Mouse (Mus musculus): ENCODE measurements around the gene Csrp3. TPM values are rescaled to one million over a fixed set of nuclear protein-coding genes. Genes with fewer than 3 reads are reported as not detected.

Gene Csrp3
- polyA plus RNA-seq, 1 experiment from 2014 or later: not detected

GRCm38 (mm10) chr7:48841538-48841937 is 6.3 kb downstream of the Csrp3 start:
- Histone ChIP-seq H3K4me1 (ENCODE audit: control insufficient read depth, insufficient read depth, low read length) (no peaks in the 10 kb centered on the region), H3K4me2 (ENCODE audit: low read length) (no peak overlapping the region), H3K27ac (ENCODE audit: low read length) (no peak overlapping the region), H3K27me3 (ENCODE audit: control insufficient read depth, insufficient read depth, low read depth, low read length) (peaks cover 14% of the 10 kb centered on the region), H3K9ac (ENCODE audit: low read depth, low read length) (no peak overlapping the region), H3K4me3 (ENCODE audit: low read depth, low read length) (no peak overlapping the region), H3K36me3 (ENCODE audit: control insufficient read depth, insufficient read depth, low read length) (no peaks in the 10 kb centered on the region), H3K9me3 (replicated peaks; ENCODE audit: control insufficient read depth, low read length, poor library complexity, severe bottlenecking) (no peaks in the 10 kb centered on the region)
- no peak for ATAC-seq
- WGBS: 77% methylated on average over 4 of the region's 4 CpGs

DNA sequence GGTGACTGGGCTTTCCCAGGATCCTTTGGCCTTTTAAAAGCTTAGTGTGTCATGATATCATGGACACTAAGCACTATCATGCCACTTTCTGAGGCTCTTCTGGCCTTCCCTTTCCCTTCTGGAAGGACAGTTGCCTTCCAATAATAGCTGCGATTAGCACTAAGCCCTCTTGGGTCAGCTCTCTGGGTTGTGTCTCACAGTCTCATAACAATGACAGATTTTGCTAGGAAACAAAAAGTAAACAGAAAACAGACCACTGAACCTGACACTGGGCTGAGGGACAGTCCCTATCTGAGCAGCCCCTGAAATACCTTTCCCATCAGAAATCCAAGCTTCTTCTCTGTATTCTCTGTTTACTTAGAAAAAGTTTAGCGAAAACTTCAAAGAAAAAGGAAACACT is 7.3 kb downstream of the Csrp3 start:
- Histone ChIP-seq H3K4me2 (ENCODE audit: low read length) (no peak overlapping the region), H3K36me3 (ENCODE audit: control insufficient read depth, insufficient read depth, low read length) (no peaks in the 10 kb centered on the region), H3K9me3 (replicated peaks; ENCODE audit: control insufficient read depth, low read length, poor library complexity, severe bottlenecking) (no peaks in the 10 kb centered on the region), H3K27me3 (ENCODE audit: control insufficient read depth, insufficient read depth, low read depth, low read length) (peaks cover 14% of the 10 kb centered on the region), H3K4me1 (ENCODE audit: control insufficient read depth, insufficient read depth, low read length) (peaks cover under 1% of the 10 kb centered on the region), H3K9ac (ENCODE audit: low read depth, low read length) (no peak overlapping the region), H3K4me3 (ENCODE audit: low read depth, low read length) (no peak overlapping the region), H3K27ac (ENCODE audit: low read length) (no peak overlapping the region)
- ATAC-seq: no peak
- 90% methylated on average over 2 of the region's 2 CpGs for WGBS

GRCm38 (mm10) chr7:48838434-48838833 is 9.4 kb downstream of the Csrp3 start:
- no peak for ATAC-seq
- Histone ChIP-seq H3K4me2 (ENCODE audit: low read length) (no peak overlapping the region), H3K36me3 (ENCODE audit: control insufficient read depth, insufficient read depth, low read length) (no peaks in the 10 kb centered on the region), H3K9ac (ENCODE audit: low read depth, low read length) (no peak overlapping the region), H3K9me3 (replicated peaks; ENCODE audit: control insufficient read depth, low read length, poor library complexity, severe bottlenecking) (no peaks in the 10 kb centered on the region), H3K27me3 (ENCODE audit: control insufficient read depth, insufficient read depth, low read depth, low read length) (peaks cover 14% of the 10 kb centered on the region), H3K27ac (ENCODE audit: low read length) (no peak overlapping the region), H3K4me3 (ENCODE audit: low read depth, low read length) (no peak overlapping the region), H3K4me1 (ENCODE audit: control insufficient read depth, insufficient read depth, low read length) (peaks cover 7% of the 10 kb centered on the region)
- WGBS: 67% methylated on average over 2 of the region's 2 CpGs

DNA sequence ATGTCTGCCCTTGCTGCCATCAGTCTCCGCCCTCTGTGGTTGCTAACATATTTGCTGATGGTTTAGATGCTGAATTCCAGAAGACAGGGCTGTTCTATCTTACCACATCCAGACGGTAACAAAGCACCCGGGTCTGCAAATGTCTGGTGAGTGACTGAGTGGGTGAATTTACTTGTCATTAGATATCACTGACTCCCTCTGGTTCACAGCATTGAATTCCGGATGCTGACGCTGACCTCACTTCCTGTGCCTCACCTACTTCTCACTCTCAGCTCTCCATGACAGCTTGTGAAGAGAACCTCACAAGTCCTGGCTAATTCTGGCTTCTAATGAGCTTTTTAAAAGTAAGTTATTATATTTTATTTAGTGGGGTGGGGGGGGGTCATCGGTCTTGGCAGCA is 10.9 kb downstream of the Csrp3 start:
- Histone ChIP-seq H3K9me3 (replicated peaks; ENCODE audit: control insufficient read depth, low read length, poor library complexity, severe bottlenecking) (no peaks in the 10 kb centered on the region), H3K4me2 (ENCODE audit: low read length) (no peak overlapping the region), H3K27ac (ENCODE audit: low read length) (no peak overlapping the region), H3K36me3 (ENCODE audit: control insufficient read depth, insufficient read depth, low read length) (no peaks in the 10 kb centered on the region), H3K4me3 (ENCODE audit: low read depth, low read length) (no peak overlapping the region), H3K4me1 (ENCODE audit: control insufficient read depth, insufficient read depth, low read length) (peaks cover 7% of the 10 kb centered on the region), H3K9ac (ENCODE audit: low read depth, low read length) (no peak overlapping the region), H3K27me3 (ENCODE audit: control insufficient read depth, insufficient read depth, low read depth, low read length) (peaks cover 20% of the 10 kb centered on the region)
- ATAC-seq: no peak
- WGBS: 85% methylated on average over 6 of the region's 6 CpGs

- ATAC-seq: peak; percentile 72; the same call in 1 of the 2 replicates
- H3K4me2 ChIP-seq (ENCODE audit: low read length): no peak overlapping the region
- H3K9me3 ChIP-seq (replicated peaks; ENCODE audit: control insufficient read depth, low read length, poor library complexity, severe bottlenecking): no peaks in the 10 kb centered on the region
- peaks cover 7% of the 10 kb centered on the region for H3K4me1 ChIP-seq (ENCODE audit: control insufficient read depth, insufficient read depth, low read length)
- no peak overlapping the region for H3K9ac ChIP-seq (ENCODE audit: low read depth, low read length)
- peaks cover 22% of the 10 kb centered on the region for H3K27me3 ChIP-seq (ENCODE audit: control insufficient read depth, insufficient read depth, low read depth, low read length)
- WGBS: 34% methylated on average over 12 of the region's 12 CpGs
- H3K4me3 ChIP-seq (ENCODE audit: low read depth, low read length): no peak overlapping the region
- H3K27ac ChIP-seq (ENCODE audit: low read length): peak overlapping the region; percentile 53; the same call in 1 of the 2 replicates
- H3K36me3 ChIP-seq (ENCODE audit: control insufficient read depth, insufficient read depth, low read length): no peaks in the 10 kb centered on the region
Observed at GRCm38 (mm10) chr7:48834989-48835626, 12.7 kb downstream of the Csrp3 start.

- ATAC-seq: peak; percentile 40
- WGBS: 36% methylated on average over 4 of the region's 4 CpGs
Observed at GRCm38 (mm10) chr7:48834371-48834970, 13.4 kb downstream of the Csrp3 start.

DNA sequence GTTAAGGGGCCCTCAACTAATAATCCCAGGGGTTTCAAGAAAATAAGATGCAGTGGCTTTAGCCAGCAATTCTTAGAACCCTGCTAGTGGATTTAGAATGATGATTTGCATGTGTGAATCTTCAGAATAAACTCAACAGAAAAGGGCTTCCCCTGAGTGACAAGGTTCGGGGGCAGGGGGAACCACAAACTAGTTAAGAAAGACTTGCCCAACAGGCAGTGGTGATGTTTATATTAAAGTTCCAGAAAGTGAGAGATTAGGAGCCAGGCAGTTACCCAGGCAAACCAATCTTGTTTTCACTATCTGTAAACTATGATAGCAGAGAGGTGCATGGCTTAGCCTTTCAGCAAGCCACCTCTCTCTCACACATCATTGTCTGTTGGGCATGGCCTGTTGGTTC is 15.1 kb downstream of the Csrp3 start:
- H3K4me1 ChIP-seq (ENCODE audit: control insufficient read depth, insufficient read depth, low read length): peaks cover 7% of the 10 kb centered on the region
- H3K27ac ChIP-seq (ENCODE audit: low read length): no peak overlapping the region
- H3K4me2 ChIP-seq (ENCODE audit: low read length): no peak overlapping the region
- no peaks in the 10 kb centered on the region for H3K9me3 ChIP-seq (replicated peaks; ENCODE audit: control insufficient read depth, low read length, poor library complexity, severe bottlenecking)
- peaks cover 12% of the 10 kb centered on the region for H3K27me3 ChIP-seq (ENCODE audit: control insufficient read depth, insufficient read depth, low read depth, low read length)
- ATAC-seq: no peak
- H3K4me3 ChIP-seq (ENCODE audit: low read depth, low read length): no peak overlapping the region
- WGBS: 61% methylated on average over 1 of the region's 1 CpGs
- H3K9ac ChIP-seq (ENCODE audit: low read depth, low read length): no peak overlapping the region
- H3K36me3 ChIP-seq (ENCODE audit: control insufficient read depth, insufficient read depth, low read length): peaks cover 2% of the 10 kb centered on the region

More at GRCm38 (mm10) chr7:48834371-48834970, 13.4 kb downstream of the Csrp3 start:
- H3K36me3 ChIP-seq (ENCODE audit: control insufficient read depth, insufficient read depth, low read length): no peaks in the 10 kb centered on the region
- peaks cover 7% of the 10 kb centered on the region for H3K4me1 ChIP-seq (ENCODE audit: control insufficient read depth, insufficient read depth, low read length)
- no peak overlapping the region for H3K9ac ChIP-seq (ENCODE audit: low read depth, low read length)
- H3K9me3 ChIP-seq (replicated peaks; ENCODE audit: control insufficient read depth, low read length, poor library complexity, severe bottlenecking): no peaks in the 10 kb centered on the region
- H3K4me2 ChIP-seq (ENCODE audit: low read length): no peak overlapping the region
- H3K4me3 ChIP-seq (ENCODE audit: low read depth, low read length): no peak overlapping the region
- peaks cover 22% of the 10 kb centered on the region for H3K27me3 ChIP-seq (ENCODE audit: control insufficient read depth, insufficient read depth, low read depth, low read length)
- H3K27ac ChIP-seq (ENCODE audit: low read length): 0 out of 2 replicates have a peak overlapping the region, but pooled peaks have one; percentile 48

DNA sequence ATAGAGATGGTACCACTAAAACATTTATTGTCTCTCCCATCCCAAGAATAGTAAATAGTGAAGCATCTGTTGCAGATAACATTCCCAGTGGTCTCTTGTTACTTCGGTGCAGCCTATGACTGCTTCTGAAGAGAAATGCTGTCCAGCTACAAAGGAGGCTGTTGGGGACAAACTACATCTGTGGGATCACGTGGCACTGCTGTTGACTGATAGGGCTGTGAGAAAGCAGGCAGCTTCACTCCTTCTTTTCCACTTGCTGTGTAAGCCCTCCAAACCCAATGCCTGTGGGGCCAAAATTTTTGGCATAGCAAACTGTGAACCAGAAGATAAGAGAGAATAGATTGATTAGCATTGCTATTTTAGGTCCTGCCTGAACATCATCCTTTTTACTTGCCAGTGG is 17.4 kb downstream of the Csrp3 start:
- H3K4me2 ChIP-seq (ENCODE audit: low read length): no peak overlapping the region
- no peak overlapping the region for H3K27ac ChIP-seq (ENCODE audit: low read length)
- ATAC-seq: no peak
- 64% methylated on average over 2 of the region's 2 CpGs for WGBS
- no peaks in the 10 kb centered on the region for H3K9me3 ChIP-seq (replicated peaks; ENCODE audit: control insufficient read depth, low read length, poor library complexity, severe bottlenecking)
- peaks cover 8% of the 10 kb centered on the region; the same call in 1 of the 2 replicates for H3K27me3 ChIP-seq (ENCODE audit: control insufficient read depth, insufficient read depth, low read depth, low read length)
- H3K36me3 ChIP-seq (ENCODE audit: control insufficient read depth, insufficient read depth, low read length): peaks cover 16% of the 10 kb centered on the region
- H3K9ac ChIP-seq (ENCODE audit: low read depth, low read length): no peak overlapping the region
- no peak overlapping the region for H3K4me3 ChIP-seq (ENCODE audit: low read depth, low read length)
- peaks cover 5% of the 10 kb centered on the region for H3K4me1 ChIP-seq (ENCODE audit: control insufficient read depth, insufficient read depth, low read length)

GRCm38 (mm10) chr7:48829177-48829910 is 18.5 kb downstream of the Csrp3 start:
- Histone ChIP-seq H3K27ac (ENCODE audit: low read length) (no peak overlapping the region), H3K9me3 (replicated peaks; ENCODE audit: control insufficient read depth, low read length, poor library complexity, severe bottlenecking) (no peaks in the 10 kb centered on the region), H3K27me3 (ENCODE audit: control insufficient read depth, insufficient read depth, low read depth, low read length) (peaks cover 8% of the 10 kb centered on the region), H3K36me3 (ENCODE audit: control insufficient read depth, insufficient read depth, low read length) (peaks cover 27% of the 10 kb centered on the region), H3K9ac (ENCODE audit: low read depth, low read length) (no peak overlapping the region), H3K4me2 (ENCODE audit: low read length) (no peak overlapping the region), H3K4me1 (ENCODE audit: control insufficient read depth, insufficient read depth, low read length) (no peaks in the 10 kb centered on the region), H3K4me3 (ENCODE audit: low read depth, low read length) (no peak overlapping the region)
- no peak for ATAC-seq
- WGBS: 91% methylated on average over 5 of the region's 5 CpGs
